Mouse (Mus musculus) C2C12 (cell line): Measurements from ENCODE around the gene Lyrm4. TPM values are rescaled to one million over a fixed set of nuclear protein-coding genes. Genes with fewer than 3 reads are reported as not detected.

Experiments used
- H3K27me3 ChIP-seq: one replicate; pipeline ENCODE4 v1.6.1; 2011; ENCODE audit not compliant: control insufficient read depth, insufficient read depth, insufficient read length
- H3K36me3 ChIP-seq: one replicate; pipeline ENCODE4 v1.6.1; 2011; ENCODE audit not compliant: control insufficient read depth, insufficient read depth
- H3K4me3 ChIP-seq: one replicate; pipeline ENCODE4 v1.5.1; 2011; ENCODE audit warnings: mild to moderate bottlenecking, control low read depth; ENCODE audit not compliant: poor library complexity, insufficient read depth, severe bottlenecking
- H3K79me2 ChIP-seq: one replicate; pipeline ENCODE4 v1.6.1; 2011; ENCODE audit not compliant: control insufficient read depth, insufficient read depth
- H3K79me3 ChIP-seq: one replicate; pipeline ENCODE4 v1.6.1; 2011; ENCODE audit warnings: low read depth, control low read depth
- H3ac ChIP-seq: one replicate; pipeline ENCODE3; 2011; ENCODE audit warnings: low read depth; ENCODE audit not compliant: control insufficient read depth, insufficient read length
- CEBPB ChIP-seq: IDR thresholded peaks from one replicate; pipeline ENCODE4 v1.6.1; 2011; ENCODE audit warnings: low read depth, mild to moderate bottlenecking, control low read depth, moderate library complexity
- CTCF ChIP-seq: IDR thresholded peaks from one replicate; pipeline ENCODE4 v1.5.1; 2011; ENCODE audit not compliant: control insufficient read depth, insufficient read depth, insufficient read length
- FOSL1 ChIP-seq: IDR thresholded peaks from one replicate; pipeline ENCODE4 v1.8.0; 2011; ENCODE audit warnings: mild to moderate bottlenecking, low read length; ENCODE audit not compliant: poor library complexity, insufficient read depth, severe bottlenecking
- MAX ChIP-seq: IDR thresholded peaks from one replicate; pipeline ENCODE4 v1.6.1; 2011; ENCODE audit warnings: mild to moderate bottlenecking, control low read depth
- MYOD1 ChIP-seq: IDR thresholded peaks from one replicate; pipeline ENCODE4 v1.6.1; 2011; ENCODE audit warnings: low read depth; ENCODE audit not compliant: control insufficient read depth, insufficient read length
- MYOG ChIP-seq: IDR thresholded peaks from one replicate; pipeline ENCODE4 v1.6.1; 2011; ENCODE audit not compliant: control insufficient read depth, insufficient read length; ENCODE audit errors: extremely low read depth
- USF1 ChIP-seq: IDR thresholded peaks from one replicate; pipeline ENCODE4 v1.6.1; 2011; ENCODE audit warnings: low read depth, mild to moderate bottlenecking, control low read depth, moderate library complexity
- polyA plus RNA-seq: library from polyadenylated mRNA; unstranded; fragments of >200 nt; fragmentation: generic; extraction: Trizol; gene quantifications from one replicate; pipeline ENCODE4 v1.2.1, GENCODE M21; 2012; ENCODE audit warnings: missing spikeins

Gene Lyrm4
- polyA plus RNA-seq, 1 experiment = 9.3 TPM

DNA sequence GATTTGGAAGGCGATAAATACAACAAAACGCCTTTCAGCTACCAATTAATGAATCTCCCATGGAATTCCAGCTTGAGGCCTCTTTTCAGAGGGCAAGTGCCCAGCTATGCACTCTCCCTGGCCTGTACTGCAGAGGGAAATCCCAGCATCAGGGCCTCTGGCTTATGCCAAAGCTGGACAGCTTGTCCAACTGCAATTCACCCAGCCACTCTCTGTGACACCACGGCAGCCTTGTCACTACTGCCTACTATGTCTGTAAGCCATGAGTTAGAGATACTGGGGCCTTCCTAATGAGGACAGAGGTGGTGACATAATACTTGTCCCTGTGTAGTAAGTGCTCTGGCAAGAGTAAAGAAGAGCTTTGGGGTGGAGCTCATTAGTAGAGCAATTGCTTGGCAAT is 128.0 kb downstream of the Lyrm4 start:
- H3K79me2 ChIP-seq = no peaks in the 10 kb centered on the region
- no peak overlapping the region for H3K4me3 ChIP-seq
- no peaks in the 10 kb centered on the region for H3K36me3 ChIP-seq
- H3ac ChIP-seq = no peak overlapping the region
- TF ChIP-seq FOSL1 (no peak), MAX (no peak), MYOG (no peak), MYOD1 (no peak), CTCF (no peak), CEBPB (no peak), USF1 (no peak)
- H3K79me3 ChIP-seq = no peaks in the 10 kb centered on the region
- no peaks in the 10 kb centered on the region for H3K27me3 ChIP-seq

DNA sequence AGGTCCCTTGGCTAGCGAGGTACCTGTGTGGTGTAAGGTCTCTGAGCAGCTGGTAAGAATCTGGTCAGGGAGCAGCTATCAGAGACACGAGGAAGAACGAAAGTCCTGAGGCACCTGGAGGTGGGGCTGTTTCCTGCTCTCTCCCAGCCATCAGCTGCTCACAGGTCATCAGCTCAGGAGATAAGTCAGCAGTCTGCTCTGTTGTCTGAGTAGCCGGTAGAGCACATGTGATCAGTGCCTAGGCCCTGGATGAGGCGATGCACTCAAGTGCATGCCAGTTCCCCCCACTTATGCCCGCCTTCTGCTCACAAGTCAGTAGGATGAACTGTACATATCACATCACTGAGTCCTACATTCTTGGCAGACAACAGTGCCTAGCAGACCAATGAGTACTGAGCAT is 134.3 kb downstream of the Lyrm4 start:
- no peak overlapping the region for H3K4me3 ChIP-seq
- no peaks in the 10 kb centered on the region for H3K79me3 ChIP-seq
- no peak overlapping the region for H3ac ChIP-seq
- H3K36me3 ChIP-seq = peaks cover 9% of the 10 kb centered on the region
- TF ChIP-seq MYOG = no peak
- no peaks in the 10 kb centered on the region for H3K79me2 ChIP-seq
- no peaks in the 10 kb centered on the region for H3K27me3 ChIP-seq

DNA sequence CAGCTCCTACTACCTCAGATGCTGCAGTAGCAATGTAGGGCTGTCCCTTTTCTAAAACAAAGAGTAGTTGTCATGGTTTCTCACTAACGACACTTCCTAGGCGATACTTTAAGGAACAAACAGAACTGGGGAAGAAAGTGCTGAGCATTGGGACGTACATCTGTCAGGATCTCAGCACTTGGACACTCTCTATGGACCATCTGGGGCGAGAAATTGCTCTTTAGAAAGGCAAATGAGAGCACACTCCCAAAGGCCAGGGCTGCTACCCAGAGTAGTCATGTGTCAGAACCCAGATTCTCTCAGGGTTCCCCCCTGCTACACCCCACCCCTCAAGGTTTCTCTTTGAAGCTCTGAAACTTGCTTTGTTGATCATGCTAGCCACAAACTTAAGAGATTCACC is 136.9 kb downstream of the Lyrm4 start:
- H3ac ChIP-seq = no peak overlapping the region
- no peaks in the 10 kb centered on the region for H3K27me3 ChIP-seq
- H3K36me3 ChIP-seq = peaks cover 9% of the 10 kb centered on the region
- TF ChIP-seq CEBPB = no peak
- no peak for TF ChIP-seq USF1
- TF ChIP-seq MYOG = no peak
- no peak for TF ChIP-seq MAX
- TF ChIP-seq FOSL1 = no peak
- no peak for TF ChIP-seq CTCF
- no peak for TF ChIP-seq MYOD1
- no peak overlapping the region for H3K4me3 ChIP-seq
- H3K79me3 ChIP-seq = no peaks in the 10 kb centered on the region
- no peaks in the 10 kb centered on the region for H3K79me2 ChIP-seq

DNA sequence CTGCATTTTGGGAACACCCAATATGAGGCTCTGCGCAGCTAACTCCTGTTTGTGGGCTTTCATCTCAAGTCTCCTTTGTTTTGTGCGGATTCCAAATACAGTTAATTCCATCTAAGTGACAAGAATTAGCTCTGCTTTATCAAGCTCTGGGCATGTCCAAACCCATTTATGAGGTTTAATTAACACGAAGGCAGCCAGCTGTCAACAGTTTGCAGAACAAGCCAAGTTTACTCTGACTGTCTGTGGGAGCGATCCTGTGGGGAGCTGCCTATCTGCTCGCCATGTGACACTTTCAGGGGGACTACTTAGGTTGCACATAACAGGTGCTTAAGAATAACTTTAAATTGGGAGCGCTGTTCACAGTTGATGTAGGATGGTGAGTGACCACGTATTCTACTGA is 140.4 kb downstream of the Lyrm4 start:
- peaks cover 9% of the 10 kb centered on the region for H3K36me3 ChIP-seq
- no peak overlapping the region for H3K4me3 ChIP-seq
- H3K27me3 ChIP-seq = no peaks in the 10 kb centered on the region
- no peak for TF ChIP-seq CEBPB
- TF ChIP-seq USF1 = no peak
- no peak for TF ChIP-seq MYOG
- no peak for TF ChIP-seq FOSL1
- no peak for TF ChIP-seq MAX
- TF ChIP-seq CTCF = no peak
- no peak for TF ChIP-seq MYOD1
- H3K79me2 ChIP-seq = no peaks in the 10 kb centered on the region
- no peaks in the 10 kb centered on the region for H3K79me3 ChIP-seq
- no peak overlapping the region for H3ac ChIP-seq

DNA sequence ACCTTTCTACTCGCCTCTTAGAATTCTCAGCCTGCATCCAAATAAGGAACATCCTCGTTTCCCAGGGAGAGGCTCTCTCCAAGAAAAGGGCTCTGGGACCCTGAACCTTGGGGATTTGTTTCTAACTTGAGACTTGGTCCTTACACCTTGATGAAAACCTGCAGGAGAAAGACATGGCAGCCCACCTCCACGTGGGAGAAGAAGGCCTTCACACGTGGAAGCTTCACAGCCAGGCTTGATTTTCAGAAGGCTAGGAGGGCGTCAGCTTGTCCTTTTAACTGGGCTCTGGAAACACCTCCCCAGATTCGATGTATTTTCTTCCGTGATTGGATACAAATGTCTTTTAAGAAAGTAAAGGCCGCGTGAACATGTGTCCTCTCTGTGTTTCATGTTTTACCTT is 147.5 kb downstream of the Lyrm4 start:
- Histone ChIP-seq H3ac (no peak overlapping the region), H3K79me2 (no peaks in the 10 kb centered on the region), H3K36me3 (no peaks in the 10 kb centered on the region), H3K4me3 (no peak overlapping the region), H3K27me3 (peaks cover 16% of the 10 kb centered on the region), H3K79me3 (no peaks in the 10 kb centered on the region)
- TF ChIP-seq CEBPB (no peak), USF1 (no peak), FOSL1 (no peak), CTCF (no peak), MAX (no peak), MYOG (no peak), MYOD1 (no peak)

DNA sequence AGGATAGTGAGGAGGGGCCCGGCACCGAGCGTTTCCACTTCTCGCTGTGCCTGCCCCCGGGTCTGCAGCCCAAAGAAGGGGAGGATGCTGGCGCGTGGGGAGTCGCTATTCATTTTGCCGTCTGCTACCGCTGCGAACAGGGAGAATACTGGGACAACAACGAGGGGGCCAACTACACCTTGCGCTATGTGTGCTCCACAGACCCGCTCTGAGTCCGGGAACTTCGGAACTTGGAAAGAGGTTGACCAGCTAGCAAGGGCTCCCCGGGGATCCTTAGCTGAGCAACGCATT is 147.9 kb downstream of the Lyrm4 start:
- Histone ChIP-seq H3K79me2 (no peaks in the 10 kb centered on the region), H3K27me3 (peaks cover 16% of the 10 kb centered on the region), H3ac (no peak overlapping the region), H3K79me3 (no peaks in the 10 kb centered on the region), H3K4me3 (no peak overlapping the region), H3K36me3 (no peaks in the 10 kb centered on the region)
- no peak for TF ChIP-seq USF1
